Mouse (Mus musculus) testis, adult 2 months (tissue): ENCODE measurements around the gene Txndc5.

Source experiments
- CTCF ChIP-seq: fragments of 200-500 bp; IDR thresholded peaks from 2 replicates; pipeline ENCODE4 v1.5.1; 2012; ENCODE audit warnings: low read depth, mild to moderate bottlenecking, inconsistent platforms, low read length, moderate library complexity; ENCODE audit not compliant: control insufficient read depth, insufficient read depth, insufficient replicate concordance
- POLR2A ChIP-seq: fragments of 200-500 bp; IDR thresholded peaks from 2 replicates; pipeline ENCODE4 v1.6.1; 2012; ENCODE audit warnings: low read depth, mild to moderate bottlenecking, inconsistent platforms, low read length, moderate library complexity; ENCODE audit not compliant: control insufficient read depth

GRCm38 (mm10) chr13:38547717-38548116, 19.1 kb upstream of the Txndc5 start:
- TF ChIP-seq CTCF: no peak
- no peak for TF ChIP-seq POLR2A
